Mouse (Mus musculus) midbrain, embryonic 10.5 days (tissue): ENCODE results near the gene Kcne1l. TPM values are rescaled to one million over a fixed set of nuclear protein-coding genes. Genes with fewer than 3 reads are reported as not detected.

ENCODE experiments used
- DNase-seq: peaks from one replicate; pipeline ENCODE4 v3.0.0-alpha.2; 2017; ENCODE audit warnings: low spot score
- H3K27ac ChIP-seq: fragments of 300-500 bp; sonication (generic); replicated peaks from 2 replicates; pipeline ENCODE4 v1.5.1; 2016; ENCODE audit warnings: mild to moderate bottlenecking
- H3K27me3 ChIP-seq: fragments of 300-500 bp; sonication (generic); 2 replicates; pipeline ENCODE4 v1.6.1; 2016; ENCODE audit warnings: low read depth, mild to moderate bottlenecking; ENCODE audit not compliant: poor library complexity, severe bottlenecking
- H3K36me3 ChIP-seq: fragments of 300-500 bp; sonication (generic); 2 replicates; pipeline ENCODE4 v1.6.1; 2016; ENCODE audit warnings: mild to moderate bottlenecking, moderate library complexity
- H3K4me1 ChIP-seq: fragments of 300-500 bp; sonication (generic); 2 replicates; pipeline ENCODE4 v1.6.1; 2016
- H3K4me3 ChIP-seq: fragments of 300-500 bp; sonication (generic); 2 replicates; pipeline ENCODE4 v1.5.1; 2016; ENCODE audit warnings: mild to moderate bottlenecking, moderate library complexity
- H3K9me3 ChIP-seq: fragments of 300-500 bp; sonication (generic); replicated peaks from 2 replicates; pipeline ENCODE4 v1.6.1; 2016; ENCODE audit warnings: mild to moderate bottlenecking
- WGBS: fragments of 180-500 bp; shearing (Covaris S2); methylation state at CpG from one replicate; pipeline ENCODE4 v1.1.7; 2016; 5-methylcytosine and 5-hydroxymethylcytosine counted together
- polyA plus RNA-seq: library from polyadenylated mRNA; unstranded; fragments of >200 nt; fragmentation: Nextera tagmentation; extraction: Ambion mirVana; gene quantifications from 2 replicates; pipeline ENCODE4 v1.2.1, GENCODE M21; 2016

Kcne1l gene
- polyA plus RNA-seq: 11.4 and 13.5 TPM in 2 replicates

- Histone ChIP-seq H3K4me3 (peak within 1 kb of the TSS; percentile 48), H3K36me3 (no peaks in the 10 kb centered on the region), H3K9me3 (no peaks in the 10 kb centered on the region), H3K27ac (peak within 1 kb of the TSS; percentile 64), H3K4me1 (peaks cover 16% of the 10 kb centered on the region), H3K27me3 (peaks cover 99% of the 10 kb centered on the region)
- DNase-seq: peak; percentile 64
- 28% methylated on average over 30 of the region's 33 CpGs for WGBS
These were observed at the start of gene Kcne1l for GRCm38 (mm10) chrX:142305869-142306581. TSS of gene Kcne1l (minus strand) at chrX:142306294.

DNA sequence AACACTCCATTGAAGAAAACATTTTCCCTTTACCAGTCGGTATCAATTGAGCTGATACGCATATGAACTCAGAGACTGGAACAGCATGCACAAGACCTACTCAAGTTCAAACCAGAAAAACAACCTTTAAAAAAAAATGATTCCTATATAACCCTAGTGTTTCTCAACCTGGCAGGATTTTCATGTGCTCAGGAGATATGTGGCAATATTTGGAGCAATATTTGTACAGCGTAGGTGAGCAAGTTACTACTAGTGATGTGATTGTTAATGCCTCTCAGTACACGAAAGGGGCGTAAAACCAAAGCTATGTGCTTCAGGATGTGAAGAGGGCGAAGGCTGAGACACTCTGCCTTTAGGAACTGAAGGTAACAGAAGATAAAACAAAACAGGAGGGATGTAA, 30.1 kb upstream of the Kcne1l start:
- no peak for DNase-seq
- Histone ChIP-seq H3K27me3 (peaks cover 48% of the 10 kb centered on the region), H3K4me3 (no peak overlapping the region), H3K4me1 (no peaks in the 10 kb centered on the region), H3K9me3 (no peaks in the 10 kb centered on the region), H3K27ac (no peak overlapping the region), H3K36me3 (peaks cover 12% of the 10 kb centered on the region; the same call in 1 of the 2 replicates)
- WGBS: 91% methylated on average over 6 of the region's 6 CpGs

- no peaks in the 10 kb centered on the region for H3K9me3 ChIP-seq
- peaks cover 12% of the 10 kb centered on the region; the same call in 1 of the 2 replicates for H3K36me3 ChIP-seq
- H3K27ac ChIP-seq: no peak overlapping the region
- WGBS: 96% methylated on average over 5 of the region's 5 CpGs
- no peaks in the 10 kb centered on the region for H3K4me1 ChIP-seq
- no peak overlapping the region for H3K4me3 ChIP-seq
- DNase-seq: no peak
- H3K27me3 ChIP-seq: peaks cover 51% of the 10 kb centered on the region
These were observed 29.4 kb upstream of the Kcne1l start for GRCm38 (mm10) chrX:142335502-142335901.

GRCm38 (mm10) chrX:142325760-142326159, 19.7 kb upstream of the Kcne1l start:
- WGBS: 85% methylated on average over 1 of the region's 2 CpGs
- Histone ChIP-seq H3K4me3 (no peak overlapping the region), H3K36me3 (peaks cover 6% of the 10 kb centered on the region), H3K9me3 (no peaks in the 10 kb centered on the region), H3K27me3 (peaks cover 27% of the 10 kb centered on the region), H3K4me1 (no peaks in the 10 kb centered on the region), H3K27ac (no peak overlapping the region)
- no peak for DNase-seq

DNA sequence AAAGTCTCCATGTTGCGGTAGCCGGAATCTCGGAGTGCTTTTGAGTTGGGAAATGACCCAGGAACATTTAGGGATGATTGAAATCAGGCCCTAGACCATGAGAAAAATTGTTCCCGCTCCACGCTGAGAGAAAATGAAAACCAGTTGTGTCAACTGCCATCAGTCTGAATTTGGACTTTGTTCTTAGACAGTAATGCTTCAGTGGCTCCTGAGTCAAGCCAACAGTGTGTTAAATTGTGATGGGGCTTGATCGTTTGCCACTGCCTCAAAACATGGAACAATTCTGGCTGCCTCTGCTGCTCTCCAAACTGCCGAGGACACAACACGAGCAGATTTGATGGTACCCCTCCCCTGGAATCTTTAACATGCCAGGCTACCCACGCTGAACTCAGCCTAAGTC, 10.0 kb upstream of the Kcne1l start:
- DNase-seq: no peak
- WGBS: 82% methylated on average over 9 of the region's 9 CpGs
- Histone ChIP-seq H3K4me3 (no peak overlapping the region), H3K27ac (no peak overlapping the region), H3K4me1 (no peaks in the 10 kb centered on the region), H3K9me3 (no peaks in the 10 kb centered on the region), H3K27me3 (peaks cover 63% of the 10 kb centered on the region), H3K36me3 (no peaks in the 10 kb centered on the region)

GRCm38 (mm10) chrX:142315270-142315669, 9.2 kb upstream of the Kcne1l start:
- Histone ChIP-seq H3K9me3 (no peaks in the 10 kb centered on the region), H3K27ac (no peak overlapping the region), H3K4me1 (no peaks in the 10 kb centered on the region), H3K4me3 (no peak overlapping the region), H3K27me3 (peaks cover 64% of the 10 kb centered on the region), H3K36me3 (no peaks in the 10 kb centered on the region)
- DNase-seq: no peak
- 86% methylated on average over 8 of the region's 8 CpGs for WGBS

DNA sequence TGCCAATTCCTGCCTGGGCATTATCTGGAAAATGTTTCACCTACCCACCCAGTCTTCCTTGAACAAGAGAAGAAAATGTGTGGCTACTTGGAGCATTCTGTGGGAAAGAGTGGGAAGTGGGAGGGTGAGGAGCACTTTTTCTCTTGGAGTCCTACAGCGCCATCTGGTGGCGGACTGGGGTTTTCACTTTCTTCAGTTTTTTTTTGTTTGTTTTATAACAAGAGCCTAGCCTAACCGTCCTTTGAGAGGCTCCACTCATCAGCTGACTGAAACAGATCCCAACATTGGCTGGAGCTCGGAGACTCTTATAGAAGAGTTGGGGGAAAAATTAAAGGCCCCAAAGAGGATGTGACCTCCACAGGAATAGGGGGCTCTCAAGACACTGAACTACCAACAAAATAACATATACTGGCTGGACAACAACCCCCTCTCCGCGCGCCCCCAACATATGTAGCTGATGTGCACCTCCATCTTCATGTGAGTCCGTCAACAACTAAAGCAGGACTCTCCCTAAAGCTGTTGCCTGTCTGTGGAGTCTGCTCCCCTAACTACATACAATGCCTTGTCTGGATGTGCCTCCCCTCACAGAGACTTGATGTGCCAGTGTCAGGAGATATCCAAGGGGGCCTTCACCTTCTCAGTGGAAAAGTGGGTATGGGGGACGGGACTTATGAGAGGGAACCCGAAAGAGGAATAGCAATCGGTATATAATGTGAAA, 8.4 kb upstream of the Kcne1l start:
- Histone ChIP-seq H3K9me3 (no peaks in the 10 kb centered on the region), H3K27ac (no peak overlapping the region), H3K36me3 (no peaks in the 10 kb centered on the region), H3K27me3 (peaks cover 72% of the 10 kb centered on the region), H3K4me1 (no peaks in the 10 kb centered on the region), H3K4me3 (no peak overlapping the region)
- 54% methylated on average over 11 of the region's 11 CpGs for WGBS
- peak; percentile 60 for DNase-seq

- Histone ChIP-seq H3K27me3 (peaks cover 94% of the 10 kb centered on the region), H3K9me3 (no peaks in the 10 kb centered on the region), H3K4me1 (peaks cover 10% of the 10 kb centered on the region), H3K36me3 (no peaks in the 10 kb centered on the region), H3K4me3 (no peak overlapping the region), H3K27ac (no peak overlapping the region)
- 75% methylated on average over 5 of the region's 5 CpGs for WGBS
- DNase-seq: no peak
These were observed 4.3 kb upstream of the Kcne1l start for GRCm38 (mm10) chrX:142310431-142310830.

DNA sequence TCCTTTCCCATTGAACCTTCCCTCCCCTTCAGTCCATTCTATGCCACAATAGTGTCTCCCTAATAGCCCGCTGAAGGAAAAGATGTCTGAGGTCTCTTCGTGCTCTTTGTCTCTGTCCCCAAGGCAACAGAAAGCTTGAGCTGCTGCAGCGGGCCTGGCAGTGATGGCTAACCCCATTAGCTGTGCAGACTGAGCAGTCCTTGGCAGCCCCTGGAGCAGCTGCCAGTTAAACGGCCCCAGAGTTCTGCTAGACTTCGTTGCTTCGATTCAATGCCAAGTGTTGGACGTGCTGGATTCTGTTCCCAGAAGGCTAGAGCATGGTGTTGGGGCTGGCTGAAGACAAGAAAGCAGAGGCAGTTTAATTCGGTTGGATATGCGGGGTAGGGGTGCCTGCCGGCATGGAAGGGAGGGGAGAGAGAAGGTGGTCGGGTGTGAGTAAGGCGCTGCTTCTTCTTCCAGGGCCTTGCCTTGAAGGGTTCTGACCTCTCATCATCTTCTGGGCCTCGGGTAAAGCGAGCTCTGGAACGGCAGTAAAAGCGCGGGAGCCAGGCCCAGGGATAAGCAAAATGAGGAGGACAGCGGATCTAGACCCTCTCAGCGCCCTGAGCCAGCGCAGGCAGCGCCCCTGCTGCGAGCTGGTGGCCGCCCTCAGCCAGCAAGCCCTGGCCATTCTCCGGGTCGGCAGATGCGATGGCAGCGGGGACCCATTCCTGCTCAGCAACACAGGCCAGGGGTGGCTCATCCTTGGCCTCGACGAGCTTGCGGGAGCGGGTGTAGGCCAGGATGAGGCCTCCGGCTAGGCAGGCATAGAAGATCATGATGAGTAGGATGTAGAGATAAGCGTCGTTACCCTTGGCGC, 855 bp downstream of the Kcne1l start:
- Histone ChIP-seq H3K9me3 (no peaks in the 10 kb centered on the region), H3K4me3 (peak overlapping the region; percentile 48), H3K36me3 (no peaks in the 10 kb centered on the region), H3K27me3 (peaks cover 99% of the 10 kb centered on the region), H3K27ac (peak overlapping the region; percentile 64), H3K4me1 (peaks cover 16% of the 10 kb centered on the region)
- 30% methylated on average over 35 of the region's 35 CpGs for WGBS
- DNase-seq: peak; percentile 28

DNA sequence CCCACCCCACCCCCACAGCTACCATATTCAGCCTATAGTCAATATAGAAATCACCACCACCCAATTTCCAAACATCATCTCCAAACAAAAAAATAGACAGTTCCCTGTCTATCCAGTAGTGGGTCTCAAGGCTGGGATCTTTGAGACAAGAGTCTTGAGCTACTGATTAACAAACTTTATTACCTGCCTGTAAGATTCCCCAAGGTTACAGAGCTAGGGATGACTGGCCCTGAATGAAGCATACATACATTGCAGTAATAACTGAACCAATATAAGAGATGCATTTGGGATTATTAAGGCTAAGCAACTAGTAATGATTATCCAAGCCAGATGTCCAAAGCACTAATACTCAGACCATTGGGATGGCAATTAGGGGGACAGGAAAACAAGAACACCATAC, 1.5 kb downstream of the Kcne1l start:
- Histone ChIP-seq H3K27me3 (peaks cover 99% of the 10 kb centered on the region), H3K4me3 (no peak overlapping the region), H3K27ac (no peak overlapping the region), H3K36me3 (no peaks in the 10 kb centered on the region), H3K9me3 (no peaks in the 10 kb centered on the region), H3K4me1 (peaks cover 16% of the 10 kb centered on the region)
- no peak for DNase-seq

GRCm38 (mm10) chrX:142303456-142303855, 2.6 kb downstream of the Kcne1l start:
- DNase-seq: no peak
- Histone ChIP-seq H3K9me3 (no peaks in the 10 kb centered on the region), H3K27ac (no peak overlapping the region), H3K36me3 (no peaks in the 10 kb centered on the region), H3K27me3 (peaks cover 90% of the 10 kb centered on the region), H3K4me3 (no peak overlapping the region), H3K4me1 (peaks cover 16% of the 10 kb centered on the region)
- 65% methylated on average over 2 of the region's 2 CpGs for WGBS

DNA sequence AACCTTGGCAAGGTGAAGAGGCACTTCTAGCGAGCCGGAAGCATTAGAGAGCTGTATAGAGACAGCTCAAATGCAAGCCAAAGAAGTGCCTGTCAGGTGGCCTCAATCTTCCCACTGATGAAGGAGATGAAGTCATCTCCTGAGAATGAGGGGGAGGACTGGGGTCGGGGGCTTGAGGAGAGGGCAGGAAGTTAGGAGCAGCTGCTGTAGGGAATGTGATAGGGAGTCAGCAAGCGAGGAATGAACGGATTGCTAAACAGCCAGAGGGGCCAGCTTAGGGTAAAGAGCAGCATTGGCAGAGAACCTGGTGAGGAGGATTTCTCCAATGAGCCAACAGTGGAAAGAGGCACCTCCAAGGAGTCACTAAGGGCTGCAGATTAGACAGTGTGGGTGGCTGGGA, 20.2 kb downstream of the Kcne1l start:
- Histone ChIP-seq H3K27ac (no peak overlapping the region), H3K36me3 (no peaks in the 10 kb centered on the region), H3K4me1 (no peaks in the 10 kb centered on the region), H3K9me3 (no peaks in the 10 kb centered on the region), H3K4me3 (no peak overlapping the region), H3K27me3 (peaks cover 81% of the 10 kb centered on the region)
- no peak for DNase-seq
- WGBS: 66% methylated on average over 5 of the region's 5 CpGs
